Mouse (Mus musculus) kidney, embryonic 14.5 days (tissue): ENCODE data around the gene Acvr1c. TPM values are rescaled to one million over a fixed set of nuclear protein-coding genes. Genes with fewer than 3 reads are reported as not detected.

Source experiments
- ATAC-seq: fragments of 200-750 bp; cut with Nextera tagmentation; 2 replicates; pipeline ENCODE4 v1.8.0; 2017; ENCODE audit warnings: moderate number of reproducible peaks, mild to moderate bottlenecking, moderate TSS enrichment, moderate library complexity; ENCODE audit not compliant: low FRiP score, low TSS enrichment
- H3K27ac ChIP-seq: fragments of 300-500 bp; sonication (generic); 2 replicates; pipeline ENCODE4 v1.5.1; 2014; ENCODE audit warnings: low read depth, mild to moderate bottlenecking, low read length, moderate library complexity, mixed read lengths
- H3K27me3 ChIP-seq: fragments of 300-500 bp; sonication (generic); 2 replicates; pipeline ENCODE4 v1.6.1; 2014; ENCODE audit warnings: mild to moderate bottlenecking, low read length; ENCODE audit not compliant: control insufficient read depth, insufficient read depth
- H3K36me3 ChIP-seq: fragments of 300-500 bp; sonication (generic); 2 replicates; pipeline ENCODE4 v1.6.1; 2014; ENCODE audit warnings: low read length, mixed read lengths; ENCODE audit not compliant: control insufficient read depth, insufficient read depth
- H3K4me1 ChIP-seq: fragments of 300-500 bp; sonication (generic); 2 replicates; pipeline ENCODE4 v1.6.1; 2014; ENCODE audit warnings: low read length, mixed read lengths; ENCODE audit not compliant: control insufficient read depth, insufficient read depth
- H3K4me2 ChIP-seq: fragments of 300-500 bp; sonication (generic); replicated peaks from 2 replicates; pipeline ENCODE4 v1.6.1; 2014; ENCODE audit warnings: low read depth, mild to moderate bottlenecking, low read length
- H3K4me3 ChIP-seq: fragments of 300-500 bp; sonication (generic); 2 replicates; pipeline ENCODE4 v1.5.1; 2014; ENCODE audit warnings: mild to moderate bottlenecking, low read length
- H3K9ac ChIP-seq: fragments of 300-500 bp; sonication (generic); 2 replicates; pipeline ENCODE4 v1.6.1; 2014; ENCODE audit warnings: low read depth, mild to moderate bottlenecking, low read length, moderate library complexity
- H3K9me3 ChIP-seq: fragments of 300-500 bp; sonication (generic); 2 replicates; pipeline ENCODE4 v1.6.1; 2016; ENCODE audit warnings: low read length; ENCODE audit not compliant: control insufficient read depth
- WGBS: fragments of 180-500 bp; shearing (Covaris S2); extraction: QIAGEN DNeasy Blood & Tissue Kit; methylation state at CpG from one replicate; pipeline ENCODE4 v1.1.7; 2014; 5-methylcytosine and 5-hydroxymethylcytosine counted together
- polyA plus RNA-seq: library from polyadenylated mRNA; unstranded; fragments of >200 nt; fragmentation: Nextera tagmentation; extraction: Ambion mirVana; gene quantifications from 2 replicates; pipeline ENCODE4 v1.2.1, GENCODE M21; 2014

Acvr1c gene
- 0.11 and 0.20 TPM in 2 replicates for polyA plus RNA-seq

DNA sequence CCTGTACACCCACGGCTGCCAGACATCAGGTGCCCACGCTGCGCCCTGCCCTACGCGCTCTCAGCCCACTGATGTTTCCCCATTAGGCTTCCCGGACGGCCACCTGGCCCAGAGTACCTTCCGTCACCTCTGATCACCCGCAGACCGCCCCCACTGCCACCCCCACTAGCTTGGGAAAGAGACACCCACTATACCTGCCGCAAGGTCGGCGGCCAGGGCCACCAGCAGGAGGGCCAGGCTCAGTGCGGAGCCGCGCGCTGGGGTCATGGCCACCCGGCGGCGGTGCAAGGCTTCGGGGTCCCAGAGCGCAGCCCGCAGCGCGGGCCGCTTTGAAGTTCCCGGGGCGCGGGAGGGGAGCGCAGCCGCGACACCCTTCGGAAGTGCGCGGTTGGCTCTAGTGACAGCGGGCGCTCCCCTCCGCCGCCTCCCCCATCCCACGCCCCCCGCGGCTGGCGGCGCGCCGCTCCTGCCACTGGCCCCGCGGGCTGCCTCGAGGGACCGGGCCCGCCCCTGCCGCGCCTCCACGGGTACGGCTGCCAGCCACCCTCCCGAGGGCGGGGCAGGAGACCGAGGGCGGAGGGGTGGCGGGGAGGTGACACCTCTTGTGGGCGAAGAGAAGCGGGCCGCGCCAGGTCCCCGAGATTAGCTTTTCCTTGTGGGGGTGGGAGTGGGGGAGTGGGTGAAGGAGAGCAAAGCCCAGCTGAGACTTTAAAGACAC, at the start of gene Acvr1c:
TSS of gene Acvr1c (minus strand) at position 482 of the 718 bp plus-strand sequence.
- Histone ChIP-seq H3K4me3 (peak within 1 kb of the TSS; percentile 59), H3K27me3 (peaks cover 22% of the 10 kb centered on the region), H3K4me1 (0 out of 2 replicates have a peak, but pooled peaks cover 4% of the 10 kb centered on the region), H3K4me2 (peak within 1 kb of the TSS; percentile 99), H3K36me3 (no peaks in the 10 kb centered on the region), H3K27ac (no peak within 1 kb of the TSS), H3K9ac (peak within 1 kb of the TSS; percentile 44), H3K9me3 (no peaks in the 10 kb centered on the region)
- WGBS, result 1% methylated on average over 63 of the region's 65 CpGs
- ATAC-seq, result peak; percentile 86

DNA sequence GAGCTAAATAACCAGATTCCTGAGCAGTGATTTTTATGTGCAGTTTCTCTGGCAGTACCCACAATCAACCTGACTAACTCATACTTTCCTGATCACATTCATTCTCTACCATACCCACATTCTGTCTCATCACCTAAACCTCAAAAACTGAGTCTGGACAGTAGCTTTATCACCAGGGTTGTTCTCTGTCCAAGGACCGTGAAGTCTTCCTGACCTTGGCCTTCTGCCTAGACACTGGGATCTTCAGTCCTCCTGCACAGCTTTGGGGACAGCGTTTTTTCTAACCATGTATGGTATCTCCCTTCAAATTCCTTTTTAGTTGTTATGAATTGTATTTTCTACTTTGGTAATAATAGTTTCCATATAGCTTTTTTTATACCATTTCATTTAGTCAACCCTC, 45.8 kb upstream of the Acvr1c start:
- Histone ChIP-seq H3K36me3 (no peaks in the 10 kb centered on the region), H3K4me1 (no peaks in the 10 kb centered on the region), H3K27ac (no peak overlapping the region), H3K9me3 (no peaks in the 10 kb centered on the region), H3K9ac (no peak overlapping the region), H3K27me3 (no peaks in the 10 kb centered on the region), H3K4me2 (no peak overlapping the region), H3K4me3 (no peak overlapping the region)
- WGBS, result 89% methylated on average over 2 of the region's 2 CpGs
- no peak for ATAC-seq

DNA sequence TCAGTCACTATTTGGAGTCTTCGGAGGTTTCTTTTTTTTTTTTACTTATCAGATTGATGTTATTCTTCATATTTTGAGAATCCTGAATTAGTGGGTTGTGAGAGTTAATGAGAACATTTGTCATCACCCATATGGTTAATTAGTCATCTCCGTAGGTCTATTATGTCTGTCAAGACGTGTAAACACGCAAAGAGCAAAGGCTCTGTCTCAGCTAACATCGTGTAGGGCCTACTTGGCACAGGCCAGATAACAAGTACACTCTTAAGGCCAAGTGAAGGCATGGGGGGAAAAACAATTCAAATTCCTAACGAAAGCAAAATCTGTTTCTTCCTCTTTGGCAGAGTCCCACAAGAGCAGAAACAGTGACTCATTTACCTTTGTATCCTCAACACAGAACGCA, 30.9 kb upstream of the Acvr1c start:
- no peak for ATAC-seq
- Histone ChIP-seq H3K27me3 (no peaks in the 10 kb centered on the region), H3K36me3 (no peaks in the 10 kb centered on the region), H3K27ac (no peak overlapping the region), H3K4me3 (no peak overlapping the region), H3K4me1 (no peaks in the 10 kb centered on the region), H3K9ac (no peak overlapping the region), H3K4me2 (no peak overlapping the region), H3K9me3 (no peaks in the 10 kb centered on the region)
- 87% methylated on average over 7 of the region's 7 CpGs for WGBS

DNA sequence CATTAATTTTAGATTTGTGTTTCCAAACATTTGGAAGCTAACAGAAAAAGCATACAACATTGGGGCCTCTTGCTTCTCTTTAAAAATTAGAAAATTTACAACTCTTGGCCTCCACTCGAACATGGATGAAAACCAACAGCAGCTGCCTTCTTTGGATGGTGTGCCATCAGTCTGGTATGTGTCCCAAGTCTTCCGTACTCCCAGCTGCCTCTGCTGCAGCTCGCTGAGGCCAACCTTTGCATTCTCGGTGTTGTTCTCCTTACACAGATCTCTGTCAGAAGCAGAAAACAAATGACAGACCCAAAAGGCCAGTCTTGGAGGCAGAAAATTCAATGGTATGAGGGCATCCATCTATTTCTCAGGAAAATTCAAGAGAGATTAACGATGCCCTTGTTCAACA, 22.3 kb upstream of the Acvr1c start:
- H3K36me3 ChIP-seq, result no peaks in the 10 kb centered on the region
- H3K27me3 ChIP-seq, result no peaks in the 10 kb centered on the region
- H3K9me3 ChIP-seq, result no peaks in the 10 kb centered on the region
- H3K27ac ChIP-seq, result no peak overlapping the region
- no peak overlapping the region for H3K4me3 ChIP-seq
- WGBS, result 77% methylated on average over 5 of the region's 5 CpGs
- no peaks in the 10 kb centered on the region for H3K4me1 ChIP-seq
- ATAC-seq, result no peak
- no peak overlapping the region for H3K4me2 ChIP-seq
- H3K9ac ChIP-seq, result no peak overlapping the region

DNA sequence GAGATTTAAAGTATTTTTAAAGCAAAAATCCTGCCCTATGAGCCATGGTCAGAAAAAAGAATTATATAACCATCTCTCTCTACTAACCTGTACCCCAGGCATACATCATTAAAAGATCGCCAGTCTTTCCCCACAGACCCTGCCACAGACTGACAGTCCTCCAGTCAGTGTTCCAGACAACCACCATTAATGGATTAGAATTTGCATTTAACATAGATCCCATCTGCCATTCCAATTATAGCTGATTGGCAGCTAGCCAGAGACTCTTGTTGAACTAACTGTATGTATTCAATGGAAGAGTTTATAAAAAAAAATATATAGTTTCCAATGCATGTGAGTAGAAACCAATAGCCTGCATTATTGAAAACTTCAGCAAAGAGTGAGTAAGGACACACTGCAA, 21.8 kb upstream of the Acvr1c start:
- Histone ChIP-seq H3K4me2 (no peak overlapping the region), H3K27ac (no peak overlapping the region), H3K9ac (no peak overlapping the region), H3K36me3 (no peaks in the 10 kb centered on the region), H3K27me3 (no peaks in the 10 kb centered on the region), H3K9me3 (no peaks in the 10 kb centered on the region), H3K4me3 (no peak overlapping the region), H3K4me1 (no peaks in the 10 kb centered on the region)
- ATAC-seq, result no peak
- 76% methylated on average over 1 of the region's 1 CpGs for WGBS

DNA sequence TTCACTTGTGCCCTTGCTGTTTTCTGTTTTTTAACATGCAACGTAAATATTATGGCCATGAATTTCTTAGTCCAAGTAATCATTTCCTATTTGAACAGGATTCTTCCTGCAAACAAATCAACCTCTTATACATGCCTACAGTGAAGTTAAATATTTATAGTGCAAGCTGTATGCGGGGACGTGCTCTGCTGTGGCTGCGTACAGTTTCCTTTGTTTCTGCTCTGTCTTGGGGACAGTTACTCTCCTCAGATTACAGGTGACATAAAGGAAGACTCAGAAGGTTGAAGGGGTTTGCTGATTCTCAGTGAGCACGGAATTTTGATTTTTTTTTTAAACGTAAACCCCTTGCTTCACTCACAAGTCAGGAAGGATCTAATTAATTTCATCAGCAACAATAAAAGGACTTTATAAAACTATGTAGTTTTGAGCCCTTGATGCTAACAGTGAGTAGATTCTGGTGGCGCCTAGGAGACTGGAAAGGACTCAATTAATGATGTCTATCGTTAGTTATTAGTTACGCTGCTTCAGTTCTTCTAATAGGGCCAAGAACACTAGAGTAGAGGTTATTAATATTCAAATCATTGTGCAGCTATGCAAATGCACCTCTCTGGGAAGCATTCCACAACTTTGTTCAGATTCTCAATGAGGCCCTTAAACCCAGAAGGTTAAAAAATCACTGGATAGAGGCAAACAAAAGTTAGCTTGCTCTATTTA, 19.9 kb upstream of the Acvr1c start:
- 70% methylated on average over 9 of the region's 9 CpGs for WGBS

DNA sequence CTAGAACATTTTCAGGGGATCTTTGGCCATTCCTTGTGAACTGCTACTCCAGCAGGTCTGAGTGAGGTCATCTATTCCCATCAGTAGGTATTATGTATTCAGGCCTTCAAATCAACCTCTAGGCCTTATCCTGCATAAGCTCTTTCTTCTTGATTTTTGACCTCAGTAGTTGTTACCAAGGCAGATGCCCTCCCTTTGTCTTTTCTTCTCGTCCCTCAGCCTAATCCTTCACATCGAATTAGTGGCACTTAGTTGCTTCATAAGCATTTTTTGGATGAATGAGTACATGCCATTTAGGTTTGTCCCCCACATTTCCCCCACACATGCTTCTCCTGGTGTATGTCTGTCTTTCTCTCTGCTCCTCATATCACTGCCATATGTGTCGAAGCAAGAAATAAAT, 8.5 kb upstream of the Acvr1c start:
- Histone ChIP-seq H3K27ac (no peak overlapping the region), H3K27me3 (no peaks in the 10 kb centered on the region), H3K9ac (no peak overlapping the region), H3K36me3 (no peaks in the 10 kb centered on the region), H3K4me1 (no peaks in the 10 kb centered on the region), H3K4me2 (no peak overlapping the region), H3K9me3 (no peaks in the 10 kb centered on the region), H3K4me3 (no peak overlapping the region)
- no peak for ATAC-seq
- 74% methylated on average over 3 of the region's 3 CpGs for WGBS

More for the DNA sequence above, 19.9 kb upstream of the Acvr1c start:
- no peak overlapping the region for H3K9ac ChIP-seq
- no peaks in the 10 kb centered on the region for H3K9me3 ChIP-seq
- H3K36me3 ChIP-seq, result no peaks in the 10 kb centered on the region
- H3K4me2 ChIP-seq, result no peak overlapping the region
- H3K27me3 ChIP-seq, result no peaks in the 10 kb centered on the region
- ATAC-seq, result no peak
- no peak overlapping the region for H3K4me3 ChIP-seq
- no peaks in the 10 kb centered on the region for H3K4me1 ChIP-seq
- no peak overlapping the region for H3K27ac ChIP-seq

DNA sequence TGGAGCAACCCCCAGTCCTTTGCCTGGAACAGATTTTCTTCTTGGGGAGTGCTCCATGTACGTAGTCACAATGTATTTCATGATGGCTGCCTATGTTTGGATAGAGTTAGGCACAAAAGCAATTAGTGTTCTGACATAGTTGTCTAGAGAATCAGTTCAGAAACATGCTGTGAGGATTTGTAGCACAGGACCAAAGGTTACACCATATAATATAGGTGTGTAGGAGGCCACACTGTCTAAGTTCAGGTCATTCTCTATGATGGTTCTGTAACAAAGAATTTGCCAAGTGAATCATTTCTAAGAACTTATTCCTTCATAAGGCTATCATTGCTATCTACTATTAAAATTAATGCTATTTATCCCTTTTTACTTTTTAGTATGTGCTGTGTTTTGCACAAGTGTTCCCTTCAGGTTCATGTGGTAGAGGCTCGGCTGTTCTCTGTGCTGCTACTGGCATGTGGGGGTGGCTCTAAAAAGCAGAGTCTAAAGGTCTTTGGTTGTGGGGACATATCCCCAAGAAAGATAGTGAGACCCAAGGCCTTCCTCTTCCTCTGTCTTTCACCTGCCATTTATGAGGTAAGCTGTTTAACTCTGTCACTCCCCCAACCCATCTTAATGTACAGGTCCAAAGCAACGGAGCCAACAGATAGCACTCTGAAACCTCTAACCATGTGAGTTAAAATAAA, 3.8 kb upstream of the Acvr1c start:
- Histone ChIP-seq H3K4me1 (0 out of 2 replicates have a peak, but pooled peaks cover 4% of the 10 kb centered on the region), H3K9me3 (no peaks in the 10 kb centered on the region), H3K4me2 (no peak overlapping the region), H3K36me3 (no peaks in the 10 kb centered on the region), H3K9ac (no peak overlapping the region), H3K27me3 (peaks cover 17% of the 10 kb centered on the region), H3K4me3 (no peak overlapping the region), H3K27ac (no peak overlapping the region)
- ATAC-seq, result no peak
- 84% methylated on average over 3 of the region's 3 CpGs for WGBS

DNA sequence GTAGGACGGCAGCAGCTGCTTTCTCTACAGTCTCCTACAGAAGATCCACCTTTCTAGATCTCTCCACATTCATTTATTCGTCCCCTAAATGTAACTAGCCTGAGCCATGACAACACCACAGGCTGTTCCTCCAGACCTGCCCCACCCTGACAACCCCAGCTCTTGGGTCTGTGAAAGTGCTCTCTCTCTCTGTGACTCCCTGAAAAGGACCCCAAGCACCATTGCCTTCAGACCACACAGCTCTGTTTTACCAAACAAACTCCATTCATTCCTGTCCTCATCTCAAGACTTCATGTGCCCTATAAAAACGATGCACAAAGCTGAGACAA, 401 bp upstream of the Acvr1c start:
- Histone ChIP-seq H3K4me3 (peak overlapping the region; percentile 59), H3K4me1 (0 out of 2 replicates have a peak, but pooled peaks cover 4% of the 10 kb centered on the region), H3K9ac (no peak overlapping the region), H3K4me2 (peak overlapping the region; percentile 99), H3K36me3 (no peaks in the 10 kb centered on the region), H3K9me3 (no peaks in the 10 kb centered on the region), H3K27ac (no peak overlapping the region), H3K27me3 (peaks cover 22% of the 10 kb centered on the region)
- ATAC-seq, result peak; percentile 54; the same call in 1 of the 2 replicates
- WGBS, result 10% methylated on average over 3 of the region's 3 CpGs
